Comparison of ENCODE assay signal across 18 mouse cellular contexts in genomic region chr7:17038018-17038695, GRCm38 (mm10). TPM values are rescaled to one million over a fixed set of nuclear protein-coding genes. Genes with fewer than 3 reads are reported as not detected.
DNase-seq lines count a peak whose midpoint lies in the region; ATAC-seq and TF ChIP-seq lines count a peak whose summit lies in the region.
"Had no signal": no experiment of that assay in that cellular context is flagged by ENCODE, and none has a peak within 500 bp of the region (broad histone marks: within the 10 kb centered on the region; RNA-seq: fewer than 3 reads in every experiment).

No protein-coding gene starts in this region.

- H3K4me2 ChIP-seq in forebrain, embryonic 13.5 days = no peak overlapping the region
- H3K4me2 ChIP-seq in hindbrain, embryonic 16.5 days (ENCODE audit: low read length) = no peak overlapping the region
- no peak overlapping the region for H3K4me2 ChIP-seq in midbrain, postnatal 0 days (ENCODE audit: low read depth, low read length, poor library complexity, severe bottlenecking)

- no peaks in the 10 kb centered on the region for H3K9me3 ChIP-seq in forebrain, embryonic 13.5 days (replicated peaks)
- H3K9me3 ChIP-seq in hindbrain, embryonic 16.5 days (ENCODE audit: control insufficient read depth, low read length) = no peaks in the 10 kb centered on the region
- no peaks in the 10 kb centered on the region for H3K9me3 ChIP-seq in midbrain, postnatal 0 days (ENCODE audit: low read length)
- H3K9me3 ChIP-seq: G1E; heart, embryonic 10.5 days had no signal

- H3K27ac ChIP-seq in gastrocnemius, adult 2 months = no peak overlapping the region
- peak overlapping the region; percentile 10; the same call in 1 of the 2 replicates for H3K27ac ChIP-seq in forebrain, embryonic 13.5 days
- H3K27ac ChIP-seq in hindbrain, embryonic 16.5 days (ENCODE audit: low read depth, low read length) = peak overlapping the region; percentile 34; the same call in 1 of the 2 replicates
- H3K27ac ChIP-seq in midbrain, postnatal 0 days (ENCODE audit: low read depth, low read length) = no peak overlapping the region
- H3K27ac ChIP-seq: heart, embryonic 10.5 days; liver, embryonic 14.5 days had no signal

- ATAC-seq in forebrain, embryonic 13.5 days = no peak
- ATAC-seq in hindbrain, embryonic 16.5 days = peak; percentile 71
- ATAC-seq in midbrain, postnatal 0 days (ENCODE audit: low FRiP score) = 0 out of 2 replicates have a peak, but pooled peaks have one; percentile 57

- H3K36me3 ChIP-seq in forebrain, embryonic 13.5 days (ENCODE audit: poor library complexity, severe bottlenecking) = peaks cover 38% of the 10 kb centered on the region
- H3K36me3 ChIP-seq in hindbrain, embryonic 16.5 days (ENCODE audit: control insufficient read depth, insufficient read depth, low read length) = no peaks in the 10 kb centered on the region
- 0 out of 2 replicates have a peak, but pooled peaks cover 6% of the 10 kb centered on the region for H3K36me3 ChIP-seq in midbrain, postnatal 0 days (ENCODE audit: insufficient read depth, low read length)

- 51% methylated on average over 9 of the region's 9 CpGs for WGBS in forebrain, embryonic 13.5 days
- WGBS in hindbrain, embryonic 16.5 days = 33% methylated on average over 9 of the region's 9 CpGs
- WGBS in midbrain, postnatal 0 days = 21% methylated on average over 9 of the region's 9 CpGs

- no peak overlapping the region for H3K9ac ChIP-seq in forebrain, embryonic 13.5 days
- H3K9ac ChIP-seq in hindbrain, embryonic 16.5 days (ENCODE audit: low read depth, low read length) = no peak overlapping the region
- H3K9ac ChIP-seq in midbrain, postnatal 0 days (replicated peaks; ENCODE audit: low read length, poor library complexity, severe bottlenecking) = no peak overlapping the region
- H3K9ac ChIP-seq: liver, embryonic 14.5 days had no signal

- no peak for TF ChIP-seq CTCF in gastrocnemius, adult 2 months (IDR thresholded peaks at IDR 0.05)
- no peak for TF ChIP-seq CTCF in midbrain, postnatal 0 days (IDR thresholded peaks at IDR 0.05)

- H3K4me3 ChIP-seq in gastrocnemius, adult 2 months = no peak overlapping the region
- H3K4me3 ChIP-seq in forebrain, embryonic 13.5 days = no peak overlapping the region
- H3K4me3 ChIP-seq in hindbrain, embryonic 16.5 days (ENCODE audit: low read length) = no peak overlapping the region
- no peak overlapping the region for H3K4me3 ChIP-seq in midbrain, postnatal 0 days (ENCODE audit: low read depth, low read length)
- H3K4me3 ChIP-seq: heart, embryonic 10.5 days had no signal

- peak; percentile 6 for DNase-seq in gastrocnemius, adult 2 months
- no peak for DNase-seq in gastrocnemius, adult 8-10 months (ENCODE audit: low spot score in 2 of 2)
- peak; percentile 74 for DNase-seq in midbrain, postnatal 0 days (ENCODE audit: low spot score)
- no peak for DNase-seq in layer of hippocampus, adult 11-12 months (ENCODE audit: low spot score)
- no peak for DNase-seq in frontal cortex, postnatal 14 days (ENCODE audit: low spot score in 2 of 2)
- DNase-seq in natural killer cell, adult 2 months (ENCODE audit: low spot score in 2 of 2) = no peak
- DNase-seq: adrenal gland, postnatal 14 days; gastrocnemius, postnatal 14 days; kidney, adult 9 months; lung, postnatal 10 days; thymus, postnatal 25 days had no signal

- H3K27me3 ChIP-seq in forebrain, embryonic 13.5 days = no peaks in the 10 kb centered on the region
- H3K27me3 ChIP-seq in hindbrain, embryonic 16.5 days (replicated peaks; ENCODE audit: control insufficient read depth, insufficient read depth, low read length) = no peaks in the 10 kb centered on the region
- no peaks in the 10 kb centered on the region for H3K27me3 ChIP-seq in midbrain, postnatal 0 days (ENCODE audit: insufficient read depth, low read length)

- intact Hi-C loops in gastrocnemius, adult 2 months (cut with DNase I) = no loop called here

- H3K4me1 ChIP-seq in forebrain, embryonic 13.5 days = no peaks in the 10 kb centered on the region
- no peaks in the 10 kb centered on the region for H3K4me1 ChIP-seq in hindbrain, embryonic 16.5 days (ENCODE audit: control insufficient read depth, insufficient read depth, low read depth, low read length)
- no peaks in the 10 kb centered on the region for H3K4me1 ChIP-seq in midbrain, postnatal 0 days (ENCODE audit: insufficient read depth, low read length)

RNA-seq across cellular contexts. Expression of gene Ppp5c, which starts 10.4 kb away (rescaled TPM):
- total RNA-seq in gastrocnemius, adult 2 months (2021) = 10 to 100 TPM; 64.8 to 65.8 TPM
- total RNA-seq in gastrocnemius, adult 8-10 months (2022) = 10 to 100 TPM; 53.5 to 62.3 (median 60.6) TPM
- 103 and 113 TPM in 2 replicates for polyA plus RNA-seq in forebrain, embryonic 13.5 days (2015; fragmentation: Nextera tagmentation; extraction: Ambion mirVana)
- polyA plus RNA-seq in hindbrain, embryonic 16.5 days (2015; fragmentation: Nextera tagmentation; extraction: Ambion mirVana) = 132 and 138 TPM in 2 replicates
- total RNA-seq in midbrain, postnatal 0 days (2014; rRNA removed) = 56.4 and 61.0 TPM in 2 replicates
- polyA plus RNA-seq in midbrain, postnatal 0 days (2015; fragmentation: Nextera tagmentation; extraction: Ambion mirVana) = 144 and 145 TPM in 2 replicates

RNA-seq across cellular contexts. Expression of gene Hif3a, which starts 24.1 kb away (rescaled TPM):
- total RNA-seq in gastrocnemius, adult 2 months (2021) = 1 to 10 TPM in 1 of 2 experiments, under 1 TPM in 1; 0.84 to 1.6 TPM
- total RNA-seq in gastrocnemius, adult 8-10 months (2022) = 1 to 10 TPM in 2 of 4 experiments, under 1 TPM in 2; 0.75 to 1.7 (median 1.00) TPM
- 4.7 and 5.8 TPM in 2 replicates for polyA plus RNA-seq in forebrain, embryonic 13.5 days (2015; fragmentation: Nextera tagmentation; extraction: Ambion mirVana)
- polyA plus RNA-seq in hindbrain, embryonic 16.5 days (2015; fragmentation: Nextera tagmentation; extraction: Ambion mirVana) = 6.9 and 8.9 TPM in 2 replicates
- total RNA-seq in midbrain, postnatal 0 days (2014; rRNA removed) = 13.6 and 16.9 TPM in 2 replicates
- 2.0 and 2.7 TPM in 2 replicates for polyA plus RNA-seq in midbrain, postnatal 0 days (2015; fragmentation: Nextera tagmentation; extraction: Ambion mirVana)
- total RNA-seq: monocyte, adult 5-6 weeks had no signal

RNA-seq across cellular contexts. Expression of gene Psg16, which starts 35.7 kb away (rescaled TPM):
- under 1 TPM; 0.08 to 0.14 TPM for total RNA-seq in gastrocnemius, adult 2 months (2021)
- total RNA-seq in gastrocnemius, adult 8-10 months (2022) = under 1 TPM in 2 of 4 experiments, not detected in 2; 0.09 to 0.15 TPM
- 0.53 and 1.3 TPM in 2 replicates for polyA plus RNA-seq in forebrain, embryonic 13.5 days (2015; fragmentation: Nextera tagmentation; extraction: Ambion mirVana)
- polyA plus RNA-seq in hindbrain, embryonic 16.5 days (2015; fragmentation: Nextera tagmentation; extraction: Ambion mirVana) = 5.0 and 5.6 TPM in 2 replicates
- 3.9 and 5.1 TPM in 2 replicates for total RNA-seq in midbrain, postnatal 0 days (2014; rRNA removed)
- polyA plus RNA-seq in midbrain, postnatal 0 days (2015; fragmentation: Nextera tagmentation; extraction: Ambion mirVana) = 6.8 and 7.6 TPM in 2 replicates
- polyA plus RNA-seq: small intestine, adult 2 months had no signal

RNA-seq across cellular contexts. Expression of gene Ccdc8, which starts 45.6 kb away (rescaled TPM):
- 1 to 10 TPM in 1 of 2 experiments, under 1 TPM in 1; 0.74 to 1.5 TPM for total RNA-seq in gastrocnemius, adult 2 months (2021)
- under 1 TPM; 0.60 to 0.94 (median 0.76) TPM for total RNA-seq in gastrocnemius, adult 8-10 months (2022)
- 6.0 and 8.6 TPM in 2 replicates for polyA plus RNA-seq in forebrain, embryonic 13.5 days (2015; fragmentation: Nextera tagmentation; extraction: Ambion mirVana)
- 7.9 and 9.9 TPM in 2 replicates for polyA plus RNA-seq in hindbrain, embryonic 16.5 days (2015; fragmentation: Nextera tagmentation; extraction: Ambion mirVana)
- 5.5 and 5.8 TPM in 2 replicates for total RNA-seq in midbrain, postnatal 0 days (2014; rRNA removed)
- 2.0 and 2.5 TPM in 2 replicates for polyA plus RNA-seq in midbrain, postnatal 0 days (2015; fragmentation: Nextera tagmentation; extraction: Ambion mirVana)

RNA-seq across cellular contexts. Expression of gene Gm42372, which starts 55.3 kb away (rescaled TPM):
- not detected for total RNA-seq in gastrocnemius, adult 2 months (2021)
- not detected for total RNA-seq in gastrocnemius, adult 8-10 months (2022)
- 2.5 and 3.0 TPM in 2 replicates for polyA plus RNA-seq in forebrain, embryonic 13.5 days (2015; fragmentation: Nextera tagmentation; extraction: Ambion mirVana)
- polyA plus RNA-seq in hindbrain, embryonic 16.5 days (2015; fragmentation: Nextera tagmentation; extraction: Ambion mirVana) = 5.7 and 7.4 TPM in 2 replicates
- 48.8 and 49.0 TPM in 2 replicates for total RNA-seq in midbrain, postnatal 0 days (2014; rRNA removed)
- polyA plus RNA-seq in midbrain, postnatal 0 days (2015; fragmentation: Nextera tagmentation; extraction: Ambion mirVana) = 9.0 and 9.2 TPM in 2 replicates
- polyA plus RNA-seq: G1E had no signal

Comparison
In these comparisons a context has a peak if more than half of its experiments do, and no peak if none do; other contexts are left out.
1. DNase-seq: peak in gastrocnemius, adult 2 months (single experiment) and midbrain, postnatal 0 days (single experiment); none in gastrocnemius, adult 8-10 months (0 of 2), layer of hippocampus, adult 11-12 months (single experiment), frontal cortex, postnatal 14 days (0 of 2) and natural killer cell, adult 2 months (0 of 2).
2. H3K27ac ChIP-seq: peak in forebrain, embryonic 13.5 days (single experiment) and hindbrain, embryonic 16.5 days (single experiment); none in gastrocnemius, adult 2 months (single experiment) and midbrain, postnatal 0 days (single experiment).